Mouse (Mus musculus) megakaryocyte, embryonic 14.5 days (primary cell): ENCODE data around the gene Gm6657.

Experiments
- FLI1 ChIP-seq: IDR thresholded peaks from 2 replicates; pipeline ENCODE4 v1.6.1; 2012; ENCODE audit warnings: low read length, inconsistent platforms, mixed read lengths
- GATA1 ChIP-seq: IDR thresholded peaks from 3 replicates; pipeline ENCODE4 v1.6.1; 2012; ENCODE audit warnings: mixed read lengths, low read length, inconsistent platforms, borderline replicate concordance

- TF ChIP-seq FLI1 (no peak), GATA1 (no peak)
Observed at GRCm38 (mm10) chr12:78225707-78226518, 31.9 kb downstream of the Gm6657 start, which contains the start of gene Gphn.
